Mouse (Mus musculus): ENCODE results near the gene Pdxdc1. TPM values are rescaled to one million over a fixed set of nuclear protein-coding genes. Genes with fewer than 3 reads are reported as not detected.
A peak's percentile ranks its signal among the peaks of the same experiment; 100 is the strongest.

Gene Pdxdc1
- polyA plus RNA-seq, 1 experiment from 2014 or later, result 68.0 TPM

DNA sequence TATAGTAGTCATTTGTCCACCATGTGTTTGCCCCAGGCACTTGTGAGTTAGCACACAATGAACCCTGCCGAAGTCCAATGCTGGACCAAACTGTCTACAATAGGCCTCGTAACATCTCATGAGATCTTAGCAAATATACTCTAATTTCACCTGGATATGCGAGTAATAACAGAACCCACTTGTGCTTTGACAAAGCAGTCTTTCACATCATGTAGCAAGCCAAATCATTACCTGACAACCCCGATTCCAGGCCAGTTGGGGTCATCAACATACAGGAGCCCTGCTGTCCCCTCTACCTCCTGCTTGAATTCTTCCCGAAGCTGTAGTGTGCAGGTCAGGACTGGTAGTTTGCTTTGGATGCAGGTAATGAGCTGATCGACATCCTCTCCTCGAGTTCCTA lies 62.9 kb downstream of the Pdxdc1 start:
- 93% methylated on average over 7 of the region's 7 CpGs for WGBS
- Histone ChIP-seq H3K9ac (ENCODE audit: low read length) (no peak overlapping the region), H3K4me3 (ENCODE audit: low read depth, low read length) (no peak overlapping the region), H3K4me2 (no peak overlapping the region), H3K9me3 (ENCODE audit: control insufficient read depth, low read length) (no peaks in the 10 kb centered on the region), H3K36me3 (ENCODE audit: control insufficient read depth, insufficient read depth, low read length) (peaks cover 27% of the 10 kb centered on the region), H3K27me3 (ENCODE audit: control insufficient read depth, insufficient read depth, low read length) (no peaks in the 10 kb centered on the region), H3K4me1 (ENCODE audit: control insufficient read depth, insufficient read depth, low read length) (no peaks in the 10 kb centered on the region), H3K27ac (ENCODE audit: low read depth, low read length) (no peak overlapping the region)
- no peak for ATAC-seq (ENCODE audit: low FRiP score)
- DNase-seq (ENCODE audit: low spot score, missing footprints), result no peak

DNA sequence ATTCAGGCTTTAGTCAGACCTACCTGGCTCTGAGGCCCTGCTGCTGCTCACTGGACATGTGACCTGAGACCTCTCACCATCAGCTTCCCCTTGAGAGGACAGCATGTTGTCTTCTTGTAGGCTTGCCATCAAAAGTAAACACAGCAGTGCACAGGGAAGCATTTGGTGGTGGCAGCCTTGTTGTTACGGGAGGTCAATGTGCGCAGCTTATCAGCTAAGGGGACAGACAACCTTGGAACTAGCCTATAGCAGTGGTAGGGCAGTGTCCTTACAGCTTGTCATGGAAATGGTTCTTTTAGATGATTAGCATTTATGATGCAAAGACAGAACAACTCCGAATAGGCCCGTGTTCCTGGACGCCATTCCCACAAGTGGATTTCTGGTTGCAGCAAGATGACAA lies 68.5 kb downstream of the Pdxdc1 start:
- H3K4me2 ChIP-seq, result no peak overlapping the region
- WGBS, result 96% methylated on average over 5 of the region's 5 CpGs
- no peak overlapping the region for H3K9ac ChIP-seq (ENCODE audit: low read length)
- no peak for ATAC-seq (ENCODE audit: low FRiP score)
- DNase-seq (ENCODE audit: low spot score, missing footprints), result no peak
- no peak overlapping the region for H3K27ac ChIP-seq (ENCODE audit: low read depth, low read length)
- H3K4me1 ChIP-seq (ENCODE audit: control insufficient read depth, insufficient read depth, low read length), result no peaks in the 10 kb centered on the region
- no peaks in the 10 kb centered on the region for H3K27me3 ChIP-seq (ENCODE audit: control insufficient read depth, insufficient read depth, low read length)
- H3K36me3 ChIP-seq (ENCODE audit: control insufficient read depth, insufficient read depth, low read length), result peaks cover 46% of the 10 kb centered on the region
- no peak overlapping the region for H3K4me3 ChIP-seq (ENCODE audit: low read depth, low read length)
- no peaks in the 10 kb centered on the region for H3K9me3 ChIP-seq (ENCODE audit: control insufficient read depth, low read length)

DNA sequence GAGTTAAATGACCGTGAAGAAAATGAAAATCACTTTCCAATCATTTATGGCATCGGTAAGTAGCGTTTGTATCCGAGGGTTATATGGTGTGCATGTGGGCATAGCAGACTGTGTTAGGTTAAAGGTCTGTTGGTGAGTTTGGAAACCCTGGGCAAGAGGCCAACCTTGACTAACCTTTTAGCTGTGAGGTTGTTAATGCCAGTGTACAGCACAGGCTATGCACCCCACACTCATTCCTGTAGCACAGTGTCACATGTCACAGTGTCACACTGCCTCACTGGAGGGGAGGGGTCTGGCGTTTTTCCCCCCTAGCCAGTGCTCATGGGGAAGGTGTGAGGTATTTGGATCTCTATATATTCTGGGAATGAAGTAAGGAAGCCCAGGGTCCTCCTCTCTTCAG lies 71.3 kb downstream of the Pdxdc1 start:
- WGBS, result 94% methylated on average over 5 of the region's 5 CpGs
- ATAC-seq (ENCODE audit: low FRiP score), result no peak
- no peak for DNase-seq (ENCODE audit: low spot score, missing footprints)
- Histone ChIP-seq H3K27me3 (ENCODE audit: control insufficient read depth, insufficient read depth, low read length) (no peaks in the 10 kb centered on the region), H3K27ac (ENCODE audit: low read depth, low read length) (no peak overlapping the region), H3K9me3 (ENCODE audit: control insufficient read depth, low read length) (no peaks in the 10 kb centered on the region), H3K9ac (ENCODE audit: low read length) (no peak overlapping the region), H3K4me2 (no peak overlapping the region), H3K4me1 (ENCODE audit: control insufficient read depth, insufficient read depth, low read length) (no peaks in the 10 kb centered on the region), H3K36me3 (ENCODE audit: control insufficient read depth, insufficient read depth, low read length) (peaks cover 34% of the 10 kb centered on the region; the same call in 1 of the 2 replicates), H3K4me3 (ENCODE audit: low read depth, low read length) (no peak overlapping the region)

DNA sequence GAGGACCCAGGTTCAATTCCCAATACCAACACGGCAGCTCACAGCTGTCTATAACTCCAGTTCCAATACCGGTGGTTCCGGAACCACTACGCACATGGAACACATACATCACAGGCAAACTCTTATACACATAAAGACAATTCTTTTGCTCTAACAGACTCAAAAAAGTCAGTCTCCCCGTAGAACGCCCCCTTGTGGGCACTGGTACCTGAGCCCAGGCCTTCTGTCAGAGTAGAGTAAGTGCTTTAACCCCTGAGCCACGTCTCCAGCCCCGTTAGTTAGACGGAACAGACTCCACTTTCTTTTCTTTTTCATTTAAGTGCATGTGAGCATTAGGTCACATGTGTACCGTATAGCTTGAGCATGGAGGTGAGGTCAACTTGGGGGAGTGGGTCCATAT lies 72.5 kb downstream of the Pdxdc1 start:
- no peak overlapping the region for H3K4me3 ChIP-seq (ENCODE audit: low read depth, low read length)
- H3K4me2 ChIP-seq, result no peak overlapping the region
- peak; percentile 49 for DNase-seq (ENCODE audit: low spot score, missing footprints)
- no peaks in the 10 kb centered on the region for H3K4me1 ChIP-seq (ENCODE audit: control insufficient read depth, insufficient read depth, low read length)
- H3K36me3 ChIP-seq (ENCODE audit: control insufficient read depth, insufficient read depth, low read length), result peaks cover 27% of the 10 kb centered on the region; the same call in 1 of the 2 replicates
- ATAC-seq (ENCODE audit: low FRiP score), result no peak
- no peak overlapping the region for H3K27ac ChIP-seq (ENCODE audit: low read depth, low read length)
- H3K9me3 ChIP-seq (ENCODE audit: control insufficient read depth, low read length), result no peaks in the 10 kb centered on the region
- no peaks in the 10 kb centered on the region for H3K27me3 ChIP-seq (ENCODE audit: control insufficient read depth, insufficient read depth, low read length)
- no peak overlapping the region for H3K9ac ChIP-seq (ENCODE audit: low read length)
- 88% methylated on average over 10 of the region's 10 CpGs for WGBS

DNA sequence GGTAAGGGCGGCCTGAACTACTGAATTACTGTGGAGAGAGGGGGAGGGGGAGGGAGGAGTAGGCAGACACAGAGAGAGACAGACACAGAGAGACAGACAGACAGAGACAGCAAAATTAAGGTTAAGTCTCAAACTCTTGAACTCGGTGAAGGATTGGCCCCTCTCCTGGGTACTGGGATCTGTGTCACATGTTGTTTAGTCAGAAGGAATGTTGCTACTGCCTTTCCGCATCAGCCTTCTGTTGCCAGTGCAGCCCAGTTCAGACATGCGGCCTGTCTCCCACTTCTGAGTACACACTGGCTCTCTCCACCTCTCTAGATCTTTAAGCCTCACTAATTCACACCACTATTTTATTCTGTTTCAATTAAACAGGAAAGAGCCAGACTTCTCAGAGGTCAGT lies 76.4 kb downstream of the Pdxdc1 start:
- DNase-seq (ENCODE audit: low spot score, missing footprints) (peak; percentile 33), ATAC-seq (ENCODE audit: low FRiP score) (no peak)
- 84% methylated on average over 4 of the region's 4 CpGs for WGBS
- Histone ChIP-seq H3K9me3 (ENCODE audit: control insufficient read depth, low read length) (no peaks in the 10 kb centered on the region), H3K4me1 (ENCODE audit: control insufficient read depth, insufficient read depth, low read length) (no peaks in the 10 kb centered on the region), H3K27ac (ENCODE audit: low read depth, low read length) (no peak overlapping the region), H3K36me3 (ENCODE audit: control insufficient read depth, insufficient read depth, low read length) (peaks cover 13% of the 10 kb centered on the region; the same call in 1 of the 2 replicates), H3K4me3 (ENCODE audit: low read depth, low read length) (no peak overlapping the region), H3K27me3 (ENCODE audit: control insufficient read depth, insufficient read depth, low read length) (no peaks in the 10 kb centered on the region), H3K4me2 (no peak overlapping the region), H3K9ac (ENCODE audit: low read length) (no peak overlapping the region)

DNA sequence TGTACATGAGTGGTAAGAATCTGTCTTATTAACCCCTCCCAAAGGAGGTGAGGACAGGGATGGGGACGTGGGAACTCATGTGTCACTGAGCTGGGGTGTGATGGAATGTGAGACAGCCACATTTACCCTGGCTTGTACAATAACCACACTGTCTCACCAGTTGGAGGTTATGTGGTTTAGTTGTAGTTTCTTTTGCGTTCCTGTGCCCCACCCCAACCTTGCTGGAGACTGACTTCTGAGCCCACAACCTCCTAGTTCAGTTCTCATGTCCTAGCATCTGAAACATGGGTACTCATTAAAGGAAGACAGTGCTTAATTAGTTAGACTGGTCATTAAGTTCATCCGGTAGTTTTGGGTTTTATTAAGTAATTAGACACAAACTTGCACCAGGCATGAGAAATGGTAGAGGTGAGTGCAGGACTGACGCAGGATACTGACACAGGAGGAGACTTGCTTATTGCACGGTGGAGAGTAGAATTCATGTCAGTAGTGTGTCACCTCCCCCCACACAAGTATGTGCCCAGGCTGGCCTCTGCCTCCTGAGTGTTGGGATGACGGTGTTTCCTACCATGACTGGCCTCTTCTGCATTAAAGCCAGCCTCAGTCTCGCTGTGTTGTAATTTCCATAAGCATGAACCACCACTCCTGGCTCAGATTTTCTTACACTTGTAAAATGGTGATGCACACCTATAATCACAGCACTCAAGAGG lies 77.0 kb downstream of the Pdxdc1 start:
- peak; percentile 51 for DNase-seq (ENCODE audit: low spot score, missing footprints)
- H3K9me3 ChIP-seq (ENCODE audit: control insufficient read depth, low read length), result no peaks in the 10 kb centered on the region
- no peak overlapping the region for H3K4me3 ChIP-seq (ENCODE audit: low read depth, low read length)
- 83% methylated on average over 7 of the region's 7 CpGs for WGBS
- H3K27ac ChIP-seq (ENCODE audit: low read depth, low read length), result no peak overlapping the region
- no peak overlapping the region for H3K4me2 ChIP-seq
- ATAC-seq (ENCODE audit: low FRiP score), result no peak
- no peaks in the 10 kb centered on the region for H3K27me3 ChIP-seq (ENCODE audit: control insufficient read depth, insufficient read depth, low read length)
- no peak overlapping the region for H3K9ac ChIP-seq (ENCODE audit: low read length)
- H3K4me1 ChIP-seq (ENCODE audit: control insufficient read depth, insufficient read depth, low read length), result no peaks in the 10 kb centered on the region
- peaks cover 9% of the 10 kb centered on the region; the same call in 1 of the 2 replicates for H3K36me3 ChIP-seq (ENCODE audit: control insufficient read depth, insufficient read depth, low read length)

DNA sequence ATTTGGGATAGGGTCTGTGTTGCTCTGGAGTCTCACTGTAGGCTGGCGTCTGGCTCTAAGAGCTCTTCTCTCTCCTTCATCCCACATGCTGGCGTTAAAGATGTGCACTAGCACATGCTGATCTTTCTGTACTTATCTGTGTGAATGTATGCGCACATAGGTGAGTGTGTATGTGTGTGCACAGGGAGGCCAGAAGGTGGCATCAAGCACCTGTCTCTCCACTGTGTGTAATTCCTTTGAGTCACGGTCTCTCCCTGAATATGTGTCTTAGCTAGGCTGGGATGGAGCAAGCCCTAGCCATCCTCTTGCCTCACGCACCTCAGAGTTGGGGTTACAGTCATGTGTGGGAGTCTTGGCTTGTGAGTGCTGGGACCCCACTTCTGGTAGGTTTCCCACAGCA lies 82.2 kb downstream of the Pdxdc1 start:
- Histone ChIP-seq H3K4me3 (ENCODE audit: low read depth, low read length) (no peak overlapping the region), H3K36me3 (ENCODE audit: control insufficient read depth, insufficient read depth, low read length) (no peaks in the 10 kb centered on the region), H3K4me2 (no peak overlapping the region), H3K9me3 (ENCODE audit: control insufficient read depth, low read length) (no peaks in the 10 kb centered on the region), H3K27me3 (ENCODE audit: control insufficient read depth, insufficient read depth, low read length) (no peaks in the 10 kb centered on the region), H3K27ac (ENCODE audit: low read depth, low read length) (no peak overlapping the region), H3K4me1 (ENCODE audit: control insufficient read depth, insufficient read depth, low read length) (peaks cover 9% of the 10 kb centered on the region), H3K9ac (ENCODE audit: low read length) (no peak overlapping the region)
- WGBS, result 98% methylated on average over 5 of the region's 5 CpGs
- ATAC-seq (ENCODE audit: low FRiP score), result no peak
- DNase-seq (ENCODE audit: low spot score, missing footprints), result no peak

DNA sequence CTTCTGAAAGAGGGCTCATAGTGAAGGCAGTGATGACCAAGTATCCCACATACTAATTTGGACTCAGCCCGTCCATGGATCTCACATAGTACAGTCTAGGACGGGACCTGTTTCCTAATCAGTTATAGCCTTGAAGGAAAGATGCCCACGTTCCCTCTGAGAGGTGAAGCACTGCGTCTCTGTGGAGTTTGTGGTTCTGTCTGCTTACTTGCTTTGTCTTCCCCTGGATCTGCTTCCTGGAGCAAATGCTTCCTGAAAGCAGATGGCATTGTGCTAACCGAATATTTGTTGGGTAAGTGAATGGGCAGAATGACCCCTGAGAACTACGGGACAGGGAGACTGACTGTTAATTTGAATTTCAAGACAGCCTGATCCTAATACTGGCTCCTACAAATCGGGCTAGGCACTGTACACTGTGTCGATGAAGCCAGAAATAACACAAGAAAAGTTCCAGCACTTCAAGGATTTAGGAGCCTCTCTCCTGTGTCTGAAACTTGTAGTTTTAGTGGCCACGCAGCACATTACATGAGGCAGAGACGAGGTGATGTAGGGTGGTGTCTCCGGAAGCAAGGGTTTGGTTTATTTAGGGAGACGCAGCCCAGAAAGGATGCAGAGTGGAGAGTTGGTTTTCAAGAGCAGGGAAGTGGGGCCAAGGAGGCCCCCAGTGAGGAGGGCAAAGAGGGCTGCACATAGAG lies 83.0 kb downstream of the Pdxdc1 start:
- peak; percentile 0; the same call in 1 of the 2 replicates for ATAC-seq (ENCODE audit: low FRiP score)
- peaks cover 9% of the 10 kb centered on the region for H3K4me1 ChIP-seq (ENCODE audit: control insufficient read depth, insufficient read depth, low read length)
- WGBS, result 45% methylated on average over 12 of the region's 12 CpGs
- H3K27me3 ChIP-seq (ENCODE audit: control insufficient read depth, insufficient read depth, low read length), result no peaks in the 10 kb centered on the region
- H3K9me3 ChIP-seq (ENCODE audit: control insufficient read depth, low read length), result no peaks in the 10 kb centered on the region
- no peak overlapping the region for H3K27ac ChIP-seq (ENCODE audit: low read depth, low read length)
- H3K36me3 ChIP-seq (ENCODE audit: control insufficient read depth, insufficient read depth, low read length), result no peaks in the 10 kb centered on the region
- H3K9ac ChIP-seq (ENCODE audit: low read length), result peak overlapping the region; percentile 85
- no peak for DNase-seq (ENCODE audit: low spot score, missing footprints)
- peak overlapping the region; percentile 71 for H3K4me2 ChIP-seq
- peak overlapping the region; percentile 75 for H3K4me3 ChIP-seq (ENCODE audit: low read depth, low read length)

DNA sequence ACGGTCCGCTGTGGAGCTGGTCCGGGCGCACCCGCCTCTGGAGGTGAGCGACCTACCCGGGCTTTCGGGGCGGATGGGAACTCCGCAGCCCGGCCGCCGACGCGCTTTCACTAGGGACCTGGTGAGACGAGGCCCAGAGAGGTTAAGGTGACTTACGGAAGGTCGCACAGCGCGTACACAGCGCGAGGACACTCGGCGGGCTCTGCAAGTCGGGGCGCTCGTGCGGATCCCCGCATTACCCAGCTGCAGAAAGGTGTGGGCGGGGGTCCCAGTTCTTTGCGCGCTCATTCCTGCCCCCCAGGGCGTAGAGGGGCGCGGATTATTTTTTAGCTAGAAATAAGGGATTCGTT lies 83.6 kb downstream of the Pdxdc1 start:
- no peaks in the 10 kb centered on the region for H3K9me3 ChIP-seq (ENCODE audit: control insufficient read depth, low read length)
- WGBS, result under 1% methylated on average over 36 of the region's 36 CpGs
- no peaks in the 10 kb centered on the region for H3K27me3 ChIP-seq (ENCODE audit: control insufficient read depth, insufficient read depth, low read length)
- peak overlapping the region; percentile 75 for H3K4me3 ChIP-seq (ENCODE audit: low read depth, low read length)
- peak overlapping the region; percentile 71 for H3K4me2 ChIP-seq
- peak overlapping the region; percentile 85 for H3K9ac ChIP-seq (ENCODE audit: low read length)
- peak; percentile 75; the same call in 1 of the 2 replicates for ATAC-seq (ENCODE audit: low FRiP score)
- H3K27ac ChIP-seq (ENCODE audit: low read depth, low read length), result peak overlapping the region; percentile 35
- no peaks in the 10 kb centered on the region for H3K36me3 ChIP-seq (ENCODE audit: control insufficient read depth, insufficient read depth, low read length)
- no peak for DNase-seq (ENCODE audit: low spot score, missing footprints)
- H3K4me1 ChIP-seq (ENCODE audit: control insufficient read depth, insufficient read depth, low read length), result peaks cover 9% of the 10 kb centered on the region
